Mouse (Mus musculus) spleen, postnatal 14 days (tissue): ENCODE data around the gene Olfr1359.
A peak's percentile ranks its signal among the peaks of the same experiment; 100 is the strongest.
"Not testable (repeated sequence)": the region's sequence is repeated elsewhere in the genome, so short reads cannot be mapped to it uniquely, and the experiment has no call there.

ENCODE experiments used
- DNase-seq, 2 experiments: peaks; one replicate each; pipeline ENCODE4 v3.0.0; 2021 to 2022; ENCODE audit warnings: low spot score in 2 of 2

Olfr1359 gene

DNA sequence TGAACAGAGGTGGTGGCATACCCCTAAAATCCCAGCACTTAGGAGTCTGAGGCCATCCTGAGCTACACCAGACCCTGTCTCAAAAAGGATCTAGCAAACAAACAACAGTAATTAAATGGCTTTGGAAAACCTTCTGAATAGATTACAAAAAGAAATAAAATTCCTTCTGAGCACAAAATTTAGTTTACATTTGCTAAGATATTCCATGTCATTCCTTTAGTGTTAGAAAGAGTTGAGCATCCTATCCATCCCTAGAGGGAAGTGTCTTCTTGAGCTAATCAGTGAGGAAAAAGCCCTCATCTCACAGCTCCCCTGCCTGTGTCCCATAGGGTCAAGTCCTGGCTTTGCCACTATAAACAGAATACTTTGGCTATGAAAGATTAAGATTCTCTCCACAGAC, at the start of gene Olfr1359:
Gene Olfr1359 (plus strand): TSS at position 301 of the 400 bp plus-strand sequence.
- DNase-seq, result no peak

DNA sequence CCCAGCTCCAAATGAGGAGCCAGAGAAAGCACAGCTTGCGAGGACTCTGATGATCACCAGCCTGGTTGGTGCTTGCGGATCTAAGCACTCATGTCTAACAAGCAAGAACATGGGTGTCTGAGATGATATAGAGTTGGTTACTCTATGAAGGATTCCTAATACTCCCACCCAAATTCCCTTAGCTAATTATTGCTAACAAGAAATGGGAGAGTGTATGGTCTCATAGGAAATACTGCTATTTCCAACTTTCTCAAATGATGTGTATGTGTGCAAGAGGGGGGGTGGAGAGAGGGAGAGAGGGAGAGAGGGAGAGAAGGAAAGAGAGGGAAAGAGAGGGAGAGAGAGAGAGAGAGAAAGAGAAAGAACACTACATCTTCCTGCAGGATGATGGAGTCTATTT, 34.6 kb upstream of the Olfr1359 start, which contains the start of gene Olfr1361:
Gene Olfr1361 (minus strand): TSS at position 101 of the 400 bp plus-strand sequence.
- no peak for DNase-seq

DNA sequence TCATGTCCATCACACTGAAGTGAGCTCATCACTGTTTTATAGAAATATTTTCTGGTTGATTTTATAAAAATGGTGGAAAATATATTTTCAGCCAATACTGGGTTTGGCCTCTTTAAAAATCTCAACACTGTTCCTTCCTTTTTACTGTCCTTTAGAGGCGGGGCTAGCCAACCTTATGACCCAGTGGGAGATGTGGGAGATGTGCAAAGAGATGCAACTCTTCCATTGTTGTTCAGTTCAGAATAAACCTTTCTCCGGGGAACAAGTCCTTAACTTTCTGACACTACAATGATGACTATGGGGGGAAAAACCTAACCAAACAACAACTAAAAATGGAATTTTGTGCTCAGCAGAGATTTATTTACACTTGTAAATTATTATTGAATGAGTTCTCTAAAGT, 20.6 kb upstream of the Olfr1359 start, which contains the start of gene Olfr1360:
Gene Olfr1360 (minus strand): TSS at position 101 of the 400 bp plus-strand sequence.
- DNase-seq, result no peak

DNA sequence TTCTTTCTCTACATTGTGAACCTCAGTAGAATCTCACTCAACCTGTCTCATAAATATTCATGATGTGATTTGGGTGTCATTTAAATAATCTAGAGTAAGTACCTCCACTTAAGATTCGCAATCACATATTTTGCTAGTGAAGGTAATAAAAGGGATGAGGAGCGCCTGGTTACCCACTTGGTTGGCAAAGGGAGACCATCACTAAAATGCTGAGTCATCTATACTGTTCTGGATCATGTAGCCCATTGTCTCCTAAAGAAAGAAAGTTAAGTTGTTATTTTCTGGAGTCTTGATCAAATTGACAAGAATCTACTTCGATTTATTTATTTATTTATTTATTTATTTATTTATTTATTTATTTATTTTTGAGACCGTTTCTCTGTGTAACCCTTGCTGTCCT, 8.8 kb downstream of the Olfr1359 start:
- no peak for DNase-seq

- peak; percentile 79 to 86 for DNase-seq
These were observed 12.3 kb downstream of the Olfr1359 start for GRCm38 (mm10) chr13:21710031-21710711.

- peak; percentile 61 to 73 for DNase-seq
These were observed 13.1 kb downstream of the Olfr1359 start for GRCm38 (mm10) chr13:21710821-21711525.

DNA sequence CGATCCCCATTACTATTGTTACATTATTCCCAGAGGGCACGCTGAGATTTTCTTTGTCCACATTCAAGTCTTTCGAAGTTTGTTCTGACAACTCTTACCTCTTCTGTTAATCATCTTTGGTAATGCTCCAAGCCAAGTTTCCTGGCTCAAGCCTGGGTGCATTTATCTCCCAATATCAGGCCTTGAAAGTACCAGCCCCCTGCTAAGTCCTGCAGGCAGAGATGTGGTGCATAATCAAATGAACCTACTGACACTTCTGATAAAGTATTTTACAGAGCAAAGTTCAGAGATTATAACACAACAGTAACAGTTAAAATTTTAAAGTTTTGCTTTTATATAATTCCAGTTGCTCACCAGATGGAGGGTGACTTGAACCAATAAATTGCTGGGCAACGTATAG, 13.8 kb downstream of the Olfr1359 start:
- DNase-seq, result no peak

DNA sequence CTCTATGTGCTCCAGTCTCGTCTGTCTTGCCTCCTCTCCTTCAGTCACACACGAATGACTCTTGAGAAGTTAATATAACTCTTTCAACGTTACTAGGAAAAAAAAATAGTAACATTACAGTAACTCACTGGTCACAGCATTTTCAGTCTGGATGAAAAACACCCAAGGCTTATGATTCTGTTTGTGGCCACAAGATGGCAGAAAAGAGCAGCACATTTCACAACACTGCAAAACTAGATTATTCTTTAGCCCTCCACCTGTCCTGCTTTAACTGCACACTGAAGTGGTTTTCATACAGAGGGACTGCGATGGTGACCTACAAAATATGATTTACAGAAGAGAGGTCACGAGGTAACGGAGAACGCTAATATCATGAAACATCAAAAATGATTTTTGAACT, 16.8 kb downstream of the Olfr1359 start:
- peak; percentile 40 to 61 for DNase-seq

DNA sequence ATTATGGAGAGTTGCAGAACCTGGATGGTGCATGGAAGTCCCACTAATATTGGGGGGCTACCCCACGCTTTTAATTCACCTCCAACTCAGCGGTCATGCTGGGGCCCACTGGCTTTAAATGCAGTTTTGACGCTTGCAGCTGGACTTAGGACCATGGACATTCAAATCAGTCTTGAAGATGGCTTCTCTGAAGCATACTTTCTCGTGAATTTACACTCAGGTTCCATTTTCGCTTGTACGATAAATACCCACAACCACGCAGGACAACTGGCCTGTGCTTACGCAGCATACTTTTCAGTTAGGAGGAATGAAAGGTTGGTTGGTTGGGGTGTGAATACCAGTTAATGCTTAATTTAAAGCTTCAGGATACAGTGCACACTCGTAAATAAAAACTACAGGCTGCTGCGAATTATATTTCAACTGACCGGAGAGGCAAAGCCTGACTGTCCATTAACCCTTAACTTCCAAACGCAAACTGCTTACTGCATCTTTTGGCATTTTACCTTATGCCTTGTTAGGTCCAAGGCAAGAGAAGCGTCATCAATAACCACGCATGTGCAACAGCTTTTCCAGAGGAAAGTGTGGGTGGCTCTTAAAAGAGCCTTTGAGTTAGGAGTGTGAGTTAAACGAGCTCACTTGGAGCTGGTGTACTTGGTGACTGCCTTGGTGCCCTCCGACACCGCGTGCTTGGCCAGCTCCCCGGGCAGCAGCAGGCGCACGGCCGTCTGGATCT, 17.4 kb downstream of the Olfr1359 start:
- peak in 1 of 2 experiments; percentile 18 for DNase-seq

- DNase-seq, result peak; percentile 68 to 72
These were observed 18.1 kb downstream of the Olfr1359 start, which contains the start of the genes Hist1h2bl and Hist1h2ai for GRCm38 (mm10) chr13:21715864-21716539. Hist1h2bl (minus strand) TSS chr13:21716143. Hist1h2ai (plus strand) TSS chr13:21716422.

DNA sequence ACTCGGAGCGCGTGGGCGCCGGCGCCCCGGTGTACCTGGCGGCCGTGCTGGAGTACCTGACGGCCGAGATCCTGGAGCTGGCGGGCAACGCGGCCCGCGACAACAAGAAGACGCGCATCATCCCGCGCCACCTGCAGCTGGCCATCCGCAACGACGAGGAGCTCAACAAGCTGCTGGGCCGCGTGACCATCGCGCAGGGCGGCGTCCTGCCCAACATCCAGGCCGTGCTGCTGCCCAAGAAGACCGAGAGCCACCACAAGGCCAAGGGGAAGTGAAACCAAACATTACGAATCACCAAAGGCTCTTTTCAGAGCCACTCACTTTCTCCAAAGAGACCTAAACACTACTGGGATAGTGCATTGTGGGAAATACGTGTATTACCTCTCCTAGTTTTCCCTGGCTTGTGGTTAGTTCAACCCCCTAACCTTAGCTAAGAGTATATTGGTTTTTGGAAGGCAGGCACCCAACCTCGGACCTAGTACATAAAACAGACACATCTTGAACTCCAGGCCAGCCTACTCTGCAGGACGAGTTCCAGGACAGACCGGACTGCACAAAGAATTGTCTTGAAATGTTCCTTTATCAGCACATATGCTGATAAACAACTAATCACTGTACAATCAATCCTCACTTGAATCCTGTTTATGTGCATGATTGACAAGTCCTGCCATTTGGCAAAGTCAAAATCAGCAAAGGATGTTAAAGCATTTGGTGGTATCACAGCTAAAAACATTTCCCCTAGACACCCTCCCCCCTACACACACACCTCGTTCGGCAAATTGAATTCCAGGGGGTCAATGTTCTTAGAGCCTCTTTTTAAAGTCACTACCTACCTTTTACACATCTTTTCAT, 18.9 kb downstream of the Olfr1359 start:
- peak in 1 of 2 experiments; percentile 25 for DNase-seq

DNA sequence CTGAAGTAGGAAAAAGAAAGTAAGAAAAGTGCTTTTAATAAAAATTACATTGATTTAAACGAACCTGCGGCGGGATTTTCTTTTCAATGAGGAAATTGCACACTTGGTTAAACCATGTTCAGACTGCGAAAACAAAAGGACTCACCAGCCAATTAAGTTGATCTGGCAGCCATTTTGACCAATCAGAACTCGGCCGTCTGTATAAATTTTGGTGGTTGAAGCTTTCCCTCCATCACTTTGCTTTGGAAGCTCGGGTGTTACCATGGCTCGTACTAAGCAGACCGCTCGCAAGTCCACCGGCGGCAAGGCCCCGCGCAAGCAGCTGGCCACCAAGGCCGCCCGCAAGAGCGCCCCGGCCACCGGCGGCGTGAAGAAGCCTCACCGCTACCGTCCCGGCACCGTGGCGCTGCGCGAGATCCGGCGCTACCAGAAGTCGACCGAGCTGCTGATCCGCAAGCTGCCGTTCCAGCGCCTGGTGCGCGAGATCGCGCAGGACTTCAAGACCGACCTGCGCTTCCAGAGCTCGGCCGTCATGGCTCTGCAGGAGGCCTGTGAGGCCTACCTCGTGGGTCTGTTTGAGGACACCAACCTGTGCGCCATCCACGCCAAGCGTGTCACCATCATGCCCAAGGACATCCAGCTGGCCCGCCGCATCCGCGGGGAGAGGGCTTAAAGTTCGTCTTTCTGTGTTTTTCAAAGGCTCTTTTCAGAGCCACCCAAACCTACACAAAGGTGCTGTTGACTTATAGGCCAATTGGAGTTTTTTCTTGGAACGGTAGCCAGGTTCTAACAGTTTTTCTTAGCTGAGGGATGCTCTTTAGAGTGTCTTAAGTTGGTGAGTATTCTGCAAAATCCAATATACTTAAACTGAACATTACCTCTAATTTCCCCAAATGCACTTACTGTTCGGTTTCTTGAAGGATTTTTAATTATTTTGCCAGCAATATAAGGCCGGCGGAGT, 19.8 kb downstream of the Olfr1359 start, which contains the start of gene Hist1h3h:
Gene Hist1h3h (plus strand): TSS at position 263 of the 961 bp plus-strand sequence.
- DNase-seq, result peak; percentile 75 to 77

DNA sequence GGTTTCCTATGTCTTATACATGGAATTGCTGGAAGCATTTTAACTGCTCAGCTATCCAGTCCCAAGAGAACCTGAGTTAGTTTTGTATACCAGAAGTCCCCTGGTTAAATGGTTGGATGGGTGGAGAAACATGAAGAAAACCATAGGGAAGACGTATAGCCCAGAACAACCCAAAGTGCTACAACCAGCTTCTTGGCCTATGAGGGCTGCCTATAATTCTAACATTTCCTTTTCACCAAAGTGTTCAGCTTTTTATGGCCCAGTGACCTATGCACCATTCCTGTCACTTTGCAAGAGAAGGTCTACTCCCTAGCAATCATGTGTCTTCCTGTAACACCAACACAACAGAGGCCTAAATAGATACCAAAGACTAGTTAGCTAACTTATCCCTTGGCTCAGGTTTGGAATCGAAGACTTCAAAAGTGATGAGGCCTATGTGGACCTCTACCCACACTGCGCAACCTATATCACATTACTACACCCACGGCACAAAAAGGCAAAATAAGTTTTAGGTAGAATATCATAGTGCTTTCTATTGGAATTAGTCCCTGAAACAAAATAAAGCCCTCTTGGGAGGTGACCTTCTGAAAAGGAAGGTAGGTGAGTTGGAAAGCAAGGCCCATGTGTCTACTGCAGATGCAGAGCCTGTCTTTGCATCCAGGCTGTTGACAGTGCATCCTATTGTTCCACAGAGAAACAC, 20.6 kb downstream of the Olfr1359 start:
- DNase-seq, result no peak

DNA sequence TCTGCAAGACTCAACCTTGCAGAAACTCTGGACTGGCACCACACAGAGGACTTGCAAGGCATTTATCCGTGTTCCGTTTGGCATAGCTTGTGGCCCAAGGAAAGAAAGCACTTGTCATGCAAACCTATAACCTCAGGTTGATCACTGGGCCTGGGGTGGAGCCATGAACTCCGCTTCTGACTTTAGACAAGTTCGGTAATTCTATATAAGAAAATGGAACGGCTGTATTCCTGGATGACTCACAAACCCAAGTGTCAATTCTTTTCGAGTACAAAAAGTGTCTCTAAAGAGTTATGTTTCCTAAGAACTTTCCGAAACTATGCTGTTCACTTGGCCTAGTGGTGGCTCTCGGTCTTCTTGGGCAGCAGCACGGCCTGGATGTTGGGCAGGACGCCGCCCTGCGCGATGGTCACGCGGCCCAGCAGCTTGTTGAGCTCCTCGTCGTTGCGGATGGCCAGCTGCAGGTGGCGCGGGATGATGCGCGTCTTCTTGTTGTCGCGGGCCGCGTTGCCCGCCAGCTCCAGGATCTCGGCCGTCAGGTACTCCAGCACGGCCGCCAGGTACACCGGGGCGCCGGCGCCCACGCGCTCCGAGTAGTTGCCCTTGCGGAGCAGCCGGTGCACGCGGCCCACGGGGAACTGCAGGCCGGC, 23.3 kb downstream of the Olfr1359 start:
- not testable (repeated sequence) for DNase-seq

- DNase-seq, result peak; percentile 59 to 64
These were observed 24.0 kb downstream of the Olfr1359 start, which contains the start of gene Hist1h2bm for GRCm38 (mm10) chr13:21721757-21722372. Hist1h2bm (plus strand) TSS chr13:21722044.

GRCm38 (mm10) chr13:21722373-21722925, 24.5 kb downstream of the Olfr1359 start:
- no peak for DNase-seq
